Comparison of ENCODE assay signal across 7 mouse cellular contexts in genomic region chr11:101813259-101813658, GRCm38 (mm10). TPM values are rescaled to one million over a fixed set of nuclear protein-coding genes. Genes with fewer than 3 reads are reported as not detected.
DNase-seq lines count a peak whose midpoint lies in the region; ATAC-seq lines count a peak whose summit lies in the region.

No protein-coding gene starts in this region.

- peak; percentile 95 for ATAC-seq in megakaryocyte progenitor cell, adult 5-6 weeks (replicated peaks; ENCODE audit: poor library complexity)

- DNase-seq in ES-CJ7 (ENCODE audit: low read depth, low spot score), result peak; percentile 63
- peak; percentile 77 for DNase-seq in adrenal gland, adult 2 months
- peak; percentile 83 for DNase-seq in embryo, embryonic 9.5 days (ENCODE audit: extremely low spot score)
- DNase-seq in heart, postnatal 10 days, result peak; percentile 85 to 92
- peak; percentile 65 for DNase-seq in left cerebral cortex, adult 11 months (ENCODE audit: low spot score)
- peak; percentile 50 to 75 for DNase-seq in spleen, adult 18-20 months

- intact Hi-C loops in heart, postnatal 10 days (cut with DNase I), result loop anchor here (1.0 to 5.0 kb wide), 3 partner anchors 51 to 154 kb away; partner anchors contain the start of gene Sost

RNA-seq across cellular contexts. Expression of gene Etv4, which starts 28.1 kb away (rescaled TPM):
- 1 to 10 TPM in 1 of 2 experiments, under 1 TPM in 1; 0.58 to 1.9 TPM for total RNA-seq in adrenal gland, adult 2 months (2021)
- 3.4 and 4.7 TPM in 2 replicates for polyA plus RNA-seq in adrenal gland, adult 2 months (2012; rRNA removed)
- total RNA-seq in heart, postnatal 10 days (2021), result 1 to 10 TPM; 2.1 to 2.7 TPM
- total RNA-seq in megakaryocyte progenitor cell, adult 5-6 weeks (2015), result 0.05 TPM in 1 of 2 replicates, not detected in the other
- not detected in 2 replicates for total RNA-seq in megakaryocyte progenitor cell, adult 5-6 weeks (2017)

Comparison
In these comparisons a context has a peak if more than half of its experiments do, and no peak if none do; other contexts are left out.
1. Peak in every context shown above with its lines: DNase-seq and ATAC-seq.